Mouse (Mus musculus): ENCODE data around the gene Rpl3l. TPM values are rescaled to one million over a fixed set of nuclear protein-coding genes. Genes with fewer than 3 reads are reported as not detected.
A peak's percentile ranks its signal among the peaks of the same experiment; 100 is the strongest.

The Rpl3l gene
- polyA plus RNA-seq, 1 experiment from 2014 or later = not detected

- no peak overlapping the region for H3K27ac ChIP-seq
- H3K27me3 ChIP-seq (ENCODE audit: low read depth, poor library complexity, severe bottlenecking) = no peaks in the 10 kb centered on the region
- no peak for DNase-seq (ENCODE audit: low spot score)
- peaks cover 35% of the 10 kb centered on the region for H3K36me3 ChIP-seq
- H3K4me3 ChIP-seq = peak overlapping the region; percentile 77
- 33% methylated on average over 13 of the region's 13 CpGs for WGBS
- H3K4me1 ChIP-seq = peaks cover 32% of the 10 kb centered on the region
- H3K9me3 ChIP-seq (replicated peaks) = no peaks in the 10 kb centered on the region
These were observed 5.2 kb upstream of the Rpl3l start for GRCm38 (mm10) chr17:24722220-24722924.

- WGBS = 4% methylated on average over 12 of the region's 12 CpGs
These were observed 4.3 kb upstream of the Rpl3l start for GRCm38 (mm10) chr17:24723122-24723880.

GRCm38 (mm10) chr17:24723881-24724180 lies 3.8 kb upstream of the Rpl3l start:
- H3K4me3 ChIP-seq = peak overlapping the region; percentile 77
- H3K27ac ChIP-seq = peak overlapping the region; percentile 81
- H3K36me3 ChIP-seq = peaks cover 21% of the 10 kb centered on the region
- under 1% methylated on average over 15 of the region's 15 CpGs for WGBS
- H3K27me3 ChIP-seq (ENCODE audit: low read depth, poor library complexity, severe bottlenecking) = no peaks in the 10 kb centered on the region
- peaks cover 34% of the 10 kb centered on the region for H3K4me1 ChIP-seq
- no peaks in the 10 kb centered on the region for H3K9me3 ChIP-seq (replicated peaks)
- DNase-seq (ENCODE audit: low spot score) = no peak

More at GRCm38 (mm10) chr17:24723122-24723880, 4.3 kb upstream of the Rpl3l start:
- H3K9me3 ChIP-seq (replicated peaks) = no peaks in the 10 kb centered on the region
- no peak for DNase-seq (ENCODE audit: low spot score)
- peaks cover 36% of the 10 kb centered on the region for H3K4me1 ChIP-seq
- H3K27ac ChIP-seq = peak overlapping the region; percentile 81
- H3K4me3 ChIP-seq = peak overlapping the region; percentile 77
- peaks cover 25% of the 10 kb centered on the region for H3K36me3 ChIP-seq
- no peaks in the 10 kb centered on the region for H3K27me3 ChIP-seq (ENCODE audit: low read depth, poor library complexity, severe bottlenecking)

GRCm38 (mm10) chr17:24724184-24724583 lies 3.4 kb upstream of the Rpl3l start, which contains the start of gene Ndufb10:
Gene Ndufb10 (minus strand): TSS chr17:24724478.
- Histone ChIP-seq H3K9me3 (replicated peaks) (no peaks in the 10 kb centered on the region), H3K4me1 (peaks cover 32% of the 10 kb centered on the region), H3K4me3 (peak within 1 kb of the TSS; percentile 77), H3K27ac (peak within 1 kb of the TSS; percentile 81), H3K36me3 (peaks cover 21% of the 10 kb centered on the region), H3K27me3 (ENCODE audit: low read depth, poor library complexity, severe bottlenecking) (no peaks in the 10 kb centered on the region)
- under 1% methylated on average over 30 of the region's 30 CpGs for WGBS
- peak; percentile 99 for DNase-seq (ENCODE audit: low spot score)

- 69% methylated on average over 3 of the region's 3 CpGs for WGBS
- Histone ChIP-seq H3K36me3 (peaks cover 17% of the 10 kb centered on the region), H3K4me3 (no peak overlapping the region), H3K27me3 (ENCODE audit: low read depth, poor library complexity, severe bottlenecking) (no peaks in the 10 kb centered on the region), H3K9me3 (replicated peaks) (no peaks in the 10 kb centered on the region), H3K27ac (no peak overlapping the region), H3K4me1 (peaks cover 32% of the 10 kb centered on the region)
- no peak for DNase-seq (ENCODE audit: low spot score)
These were observed 1.8 kb upstream of the Rpl3l start for GRCm38 (mm10) chr17:24725637-24726390.

GRCm38 (mm10) chr17:24728184-24728583 lies 564 bp downstream of the Rpl3l start:
- Histone ChIP-seq H3K27me3 (ENCODE audit: low read depth, poor library complexity, severe bottlenecking) (no peaks in the 10 kb centered on the region), H3K9me3 (replicated peaks) (no peaks in the 10 kb centered on the region), H3K36me3 (no peaks in the 10 kb centered on the region), H3K27ac (no peak overlapping the region), H3K4me1 (peaks cover 11% of the 10 kb centered on the region), H3K4me3 (no peak overlapping the region)
- 76% methylated on average over 17 of the region's 17 CpGs for WGBS
- DNase-seq (ENCODE audit: low spot score) = no peak

- Histone ChIP-seq H3K27ac (no peak overlapping the region), H3K9me3 (replicated peaks) (no peaks in the 10 kb centered on the region), H3K27me3 (ENCODE audit: low read depth, poor library complexity, severe bottlenecking) (no peaks in the 10 kb centered on the region), H3K36me3 (no peaks in the 10 kb centered on the region), H3K4me1 (peaks cover 4% of the 10 kb centered on the region; the same call in 1 of the 2 replicates), H3K4me3 (no peak overlapping the region)
- 91% methylated on average over 6 of the region's 6 CpGs for WGBS
- no peak for DNase-seq (ENCODE audit: low spot score)
These were observed 1.4 kb downstream of the Rpl3l start for GRCm38 (mm10) chr17:24729067-24729466.

- Histone ChIP-seq H3K36me3 (no peaks in the 10 kb centered on the region), H3K4me1 (peaks cover 6% of the 10 kb centered on the region; the same call in 1 of the 2 replicates), H3K4me3 (no peak overlapping the region), H3K27ac (no peak overlapping the region), H3K9me3 (replicated peaks) (no peaks in the 10 kb centered on the region), H3K27me3 (ENCODE audit: low read depth, poor library complexity, severe bottlenecking) (no peaks in the 10 kb centered on the region)
- DNase-seq (ENCODE audit: low spot score) = no peak
- WGBS = 84% methylated on average over 14 of the region's 14 CpGs
These were observed 3.2 kb downstream of the Rpl3l start for GRCm38 (mm10) chr17:24730787-24731186.

- Histone ChIP-seq H3K4me1 (peaks cover 19% of the 10 kb centered on the region), H3K9me3 (replicated peaks) (no peaks in the 10 kb centered on the region), H3K4me3 (no peak overlapping the region), H3K27me3 (ENCODE audit: low read depth, poor library complexity, severe bottlenecking) (no peaks in the 10 kb centered on the region), H3K27ac (no peak overlapping the region), H3K36me3 (no peaks in the 10 kb centered on the region)
- no peak for DNase-seq (ENCODE audit: low spot score)
- 83% methylated on average over 12 of the region's 12 CpGs for WGBS
These were observed 4.8 kb downstream of the Rpl3l start for GRCm38 (mm10) chr17:24732233-24732935.

GRCm38 (mm10) chr17:24733434-24734050 lies 5.9 kb downstream of the Rpl3l start:
- no peak overlapping the region for H3K4me3 ChIP-seq
- H3K4me1 ChIP-seq = peaks cover 16% of the 10 kb centered on the region
- no peaks in the 10 kb centered on the region for H3K36me3 ChIP-seq
- H3K9me3 ChIP-seq (replicated peaks) = no peaks in the 10 kb centered on the region
- WGBS = 89% methylated on average over 21 of the region's 21 CpGs
- no peak overlapping the region for H3K27ac ChIP-seq
- no peaks in the 10 kb centered on the region for H3K27me3 ChIP-seq (ENCODE audit: low read depth, poor library complexity, severe bottlenecking)
- DNase-seq (ENCODE audit: low spot score) = no peak

- DNase-seq (ENCODE audit: low spot score) = no peak
- Histone ChIP-seq H3K9me3 (replicated peaks) (no peaks in the 10 kb centered on the region), H3K27me3 (ENCODE audit: low read depth, poor library complexity, severe bottlenecking) (no peaks in the 10 kb centered on the region), H3K36me3 (0 out of 2 replicates have a peak, but pooled peaks cover under 1% of the 10 kb centered on the region), H3K4me1 (peaks cover 16% of the 10 kb centered on the region), H3K4me3 (no peak overlapping the region), H3K27ac (no peak overlapping the region)
- 94% methylated on average over 1 of the region's 1 CpGs for WGBS
These were observed 6.9 kb downstream of the Rpl3l start for GRCm38 (mm10) chr17:24734513-24734912.

GRCm38 (mm10) chr17:24735446-24735845 lies 7.8 kb downstream of the Rpl3l start:
- H3K27ac ChIP-seq = 0 out of 2 replicates have a peak overlapping the region, but pooled peaks have one; percentile 77
- 88% methylated on average over 7 of the region's 7 CpGs for WGBS
- H3K4me3 ChIP-seq = no peak overlapping the region; the same call in 1 of the 2 replicates

More at GRCm38 (mm10) chr17:24735446-24735845, 7.8 kb downstream of the Rpl3l start:
- Histone ChIP-seq H3K9me3 (replicated peaks) (no peaks in the 10 kb centered on the region), H3K36me3 (peaks cover 9% of the 10 kb centered on the region), H3K4me1 (peaks cover 16% of the 10 kb centered on the region), H3K27me3 (ENCODE audit: low read depth, poor library complexity, severe bottlenecking) (no peaks in the 10 kb centered on the region)
- DNase-seq (ENCODE audit: low spot score) = no peak
